Mouse (Mus musculus): Measurements from ENCODE around the gene Bcl7b.

DNA sequence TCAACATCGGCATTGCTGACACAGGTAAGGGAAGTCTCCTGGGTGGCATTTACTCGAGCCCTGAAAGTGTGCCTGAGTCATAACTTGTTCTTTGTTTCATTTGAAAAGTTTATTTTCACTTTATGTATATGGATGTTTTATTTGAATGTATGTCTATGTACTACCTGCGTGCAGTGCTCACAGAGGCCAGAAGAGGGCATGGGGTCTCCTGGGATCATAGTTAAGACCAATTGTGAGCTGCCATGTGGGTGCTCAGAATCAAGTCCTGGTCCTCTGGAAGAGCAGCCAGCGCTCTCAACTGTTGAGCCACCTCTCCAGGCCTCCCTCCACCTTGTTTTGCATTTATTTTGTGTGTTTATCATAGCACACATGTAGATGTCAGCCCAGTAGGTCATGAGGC lies 11.6 kb upstream of the Bcl7b start:
- TF ChIP-seq POLR2A (IDR thresholded peaks at IDR 0.05; ENCODE audit: borderline replicate concordance, extremely low read depth, insufficient read depth, insufficient read length, poor library complexity, severe bottlenecking), result no peak
- peak; percentile 18; the same call in 1 of the 2 replicates for TF ChIP-seq CTCF (IDR thresholded peaks at IDR 0.05; ENCODE audit: borderline replicate concordance, extremely low read depth, insufficient read depth, insufficient read length)
